Mouse (Mus musculus) cerebellum, adult (tissue): Measurements from ENCODE around the gene Ptbp1.
A peak's percentile ranks its signal among the peaks of the same experiment; 100 is the strongest.

Experiments
- ATAC-seq: cut with Nextera tagmentation; 2 replicates; pipeline ENCODE4 v1.9.2; 2017; ENCODE audit warnings: mild to moderate bottlenecking, moderate library complexity, mixed read lengths; ENCODE audit not compliant: insufficient number of reproducible peaks, low FRiP score, low TSS enrichment

Ptbp1 gene

DNA sequence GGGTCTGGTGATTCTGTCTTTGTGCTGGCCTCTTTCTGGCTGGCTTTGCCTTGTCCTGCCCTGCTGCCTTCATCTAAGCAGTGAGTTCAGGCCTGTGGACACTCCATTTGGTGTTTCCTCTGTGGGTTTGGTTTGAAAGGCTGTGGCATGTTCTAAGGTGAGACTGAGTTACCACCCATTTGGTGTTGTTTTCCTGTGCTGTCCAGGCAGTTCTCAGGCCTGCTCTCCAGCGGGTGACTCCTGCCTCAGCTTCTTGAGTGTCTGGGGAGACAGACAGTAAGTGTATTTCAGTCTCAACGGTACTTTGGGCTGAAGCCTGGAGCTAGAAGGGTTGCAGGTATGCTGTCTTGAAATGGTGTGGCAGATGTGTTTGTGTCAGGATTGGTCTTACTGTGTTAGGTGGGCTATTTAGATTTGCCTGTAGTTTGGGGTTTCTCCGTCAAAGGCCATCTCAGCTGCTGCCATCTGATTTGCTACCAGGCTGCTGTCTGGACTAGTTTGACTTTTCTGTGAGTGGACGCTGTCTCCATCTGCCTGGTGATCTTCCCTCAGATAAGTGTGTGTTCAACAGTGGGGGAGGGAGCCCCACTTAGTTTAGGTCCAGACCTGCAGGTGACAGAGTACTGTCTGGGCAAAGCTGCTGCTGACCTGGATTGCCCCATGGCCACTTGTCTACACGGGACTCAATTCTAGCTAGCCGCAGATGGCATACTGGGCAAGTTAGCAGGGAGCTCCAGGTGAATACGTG lies 2.7 kb downstream of the Ptbp1 start:
- ATAC-seq: no peak

DNA sequence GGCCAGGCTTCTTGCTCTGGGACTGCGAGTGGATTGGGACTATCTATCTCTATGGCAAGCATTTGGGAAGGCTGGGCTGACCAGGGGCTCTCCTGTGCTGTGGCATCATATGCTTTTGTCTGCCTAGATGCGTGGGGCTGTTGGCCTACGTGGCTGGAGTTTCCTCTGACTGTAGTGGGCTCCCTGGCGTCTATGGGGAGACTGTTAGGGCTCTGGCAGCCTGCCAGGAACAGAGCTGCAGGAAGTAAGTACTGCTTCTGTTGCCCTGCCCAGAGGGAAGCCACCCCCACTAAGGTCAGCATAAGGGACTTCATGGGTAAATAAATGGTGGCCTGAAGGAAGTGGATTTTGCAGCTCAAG lies 3.2 kb downstream of the Ptbp1 start:
- ATAC-seq: no peak

DNA sequence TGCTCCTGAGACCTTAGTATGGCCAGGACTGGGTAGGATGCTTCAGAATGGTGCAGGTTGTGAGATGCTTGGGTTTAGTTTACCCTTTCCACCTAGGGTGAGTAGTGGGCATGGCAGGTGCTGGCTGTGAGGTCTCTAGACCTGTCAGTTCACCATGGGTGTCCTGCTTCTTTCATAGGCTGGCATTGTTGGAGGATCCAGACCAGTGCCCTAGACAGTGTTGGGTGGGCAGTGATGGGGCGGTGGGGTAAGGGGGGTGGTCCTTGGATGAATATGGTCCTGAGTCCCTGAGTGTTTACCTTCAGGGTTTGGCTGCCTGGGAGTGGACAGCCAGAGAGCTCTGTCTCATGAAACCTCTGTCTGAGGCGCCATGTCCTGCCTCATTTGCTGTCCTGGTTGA lies 3.7 kb downstream of the Ptbp1 start:
- ATAC-seq: no peak

DNA sequence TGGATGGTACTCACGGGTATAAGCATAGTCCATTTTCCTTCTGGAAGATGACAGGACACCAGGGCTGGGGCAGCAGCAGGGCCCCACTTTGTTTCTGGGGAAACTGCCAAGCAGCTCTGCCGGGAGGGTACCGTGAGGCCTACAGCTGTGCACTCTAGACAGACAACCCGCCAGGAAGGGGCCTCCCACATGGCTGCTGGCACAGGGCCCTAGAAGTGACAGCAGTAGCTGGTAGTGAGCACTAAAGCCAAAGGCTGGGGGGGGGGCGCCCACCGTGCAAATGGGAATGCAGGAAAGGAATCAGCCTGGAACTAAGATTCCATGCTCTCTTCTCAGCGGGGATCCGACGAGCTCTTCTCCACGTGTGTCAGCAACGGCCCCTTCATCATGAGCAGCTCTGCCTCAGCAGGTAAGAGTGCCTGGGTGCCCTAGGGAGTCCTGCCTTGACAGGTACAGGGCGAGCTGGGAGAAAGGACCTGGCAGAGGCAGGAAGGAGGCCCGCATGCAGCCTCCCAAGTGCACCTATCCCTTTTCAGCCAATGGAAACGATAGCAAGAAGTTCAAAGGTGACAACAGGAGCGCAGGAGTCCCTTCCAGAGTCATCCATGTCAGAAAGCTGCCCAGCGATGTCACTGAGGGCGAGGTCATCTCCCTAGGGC lies 4.3 kb downstream of the Ptbp1 start:
- ATAC-seq: no peak

DNA sequence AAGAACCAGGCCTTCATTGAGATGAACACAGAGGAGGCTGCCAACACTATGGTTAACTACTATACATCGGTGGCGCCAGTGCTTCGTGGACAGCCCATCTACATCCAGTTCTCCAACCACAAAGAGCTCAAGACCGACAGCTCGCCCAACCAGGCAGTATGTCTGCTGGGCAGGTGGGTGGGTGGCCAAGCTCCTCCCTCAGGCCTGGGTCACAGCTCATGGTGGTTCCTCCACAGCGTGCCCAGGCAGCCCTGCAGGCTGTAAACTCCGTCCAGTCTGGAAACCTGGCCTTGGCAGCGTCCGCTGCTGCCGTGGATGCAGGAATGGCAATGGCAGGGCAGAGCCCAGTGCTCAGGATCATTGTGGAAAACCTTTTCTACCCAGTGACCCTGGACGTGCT lies 4.9 kb downstream of the Ptbp1 start:
- no peak for ATAC-seq

DNA sequence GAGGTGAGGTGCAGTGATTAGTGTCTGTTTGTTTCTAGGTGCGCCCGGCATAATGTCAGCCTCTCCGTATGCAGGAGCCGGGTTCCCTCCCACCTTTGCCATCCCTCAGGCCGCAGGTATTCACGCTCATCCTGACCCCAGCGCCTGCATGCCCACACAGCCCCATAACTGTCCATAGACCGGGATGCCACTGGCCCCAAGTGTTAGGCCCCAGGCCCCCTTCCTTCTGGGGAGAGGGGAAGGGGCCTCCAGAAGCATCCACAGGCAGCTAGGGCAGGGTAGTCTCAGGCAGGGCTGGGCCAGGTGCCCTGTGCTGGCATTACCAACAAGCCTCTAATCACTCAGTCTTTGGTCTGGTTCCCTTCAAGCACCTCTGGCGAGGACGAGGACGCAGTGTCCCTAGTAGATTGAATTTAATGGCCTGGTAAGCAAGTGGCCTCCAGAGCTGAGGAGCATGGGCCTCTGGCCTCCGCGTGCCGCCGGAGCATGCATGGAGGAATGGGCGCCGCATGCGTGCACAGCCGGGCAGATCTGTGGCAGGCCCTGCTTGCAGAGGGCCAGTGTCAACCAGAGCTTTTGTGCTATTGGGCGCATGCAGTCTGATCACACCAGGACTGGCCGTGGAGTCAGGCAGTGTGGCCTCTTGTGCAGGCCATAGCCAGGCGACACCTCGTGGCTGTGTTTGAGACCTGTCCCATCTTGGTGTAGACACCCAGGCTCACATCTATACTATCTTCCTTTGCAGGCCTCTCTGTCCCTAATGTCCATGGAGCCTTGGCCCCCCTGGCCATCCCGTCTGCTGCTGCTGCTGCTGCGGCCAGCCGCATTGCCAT lies 6.1 kb downstream of the Ptbp1 start:
- no peak for ATAC-seq

DNA sequence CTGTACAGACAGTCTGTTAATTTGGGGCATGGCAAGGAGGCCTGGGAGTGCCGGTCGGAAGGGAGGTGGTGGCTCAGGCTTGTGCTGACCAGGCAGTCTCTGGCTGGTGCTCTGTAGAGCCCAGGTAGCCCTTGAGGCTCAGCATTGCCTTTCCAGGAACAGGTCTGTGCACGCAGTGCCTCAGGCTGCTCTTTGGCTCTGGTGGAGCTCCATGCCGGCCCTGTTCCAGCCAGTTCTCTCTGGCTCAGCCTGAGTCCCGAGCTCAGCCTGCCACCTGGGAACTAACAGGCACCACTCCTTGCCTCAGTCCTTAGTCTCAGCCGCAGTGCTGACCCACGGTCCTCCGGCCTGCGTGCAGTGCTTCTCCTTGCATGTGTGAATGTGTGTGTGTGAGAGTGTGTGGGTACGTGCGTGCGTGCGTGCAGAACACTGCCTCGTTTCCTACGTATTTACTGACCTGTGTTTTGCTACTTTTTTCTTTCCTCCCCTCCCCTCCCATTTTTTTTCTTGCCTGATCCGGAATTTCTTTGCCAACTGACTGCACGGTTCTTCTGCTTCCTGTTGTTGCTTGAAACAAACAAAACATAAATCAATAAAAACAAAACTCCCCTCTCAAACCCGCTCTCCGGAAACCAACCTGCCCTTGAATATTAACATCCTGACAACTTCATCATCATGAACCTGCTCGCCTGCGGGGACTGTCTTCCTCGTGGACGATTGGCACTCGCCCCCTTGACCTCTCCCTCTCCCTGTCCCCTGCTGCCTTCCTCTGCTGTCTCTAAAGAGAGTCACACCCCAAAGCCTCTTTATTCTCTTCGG lies 7.2 kb downstream of the Ptbp1 start:
- ATAC-seq: peak; percentile 70; the same call in 1 of the 2 replicates

DNA sequence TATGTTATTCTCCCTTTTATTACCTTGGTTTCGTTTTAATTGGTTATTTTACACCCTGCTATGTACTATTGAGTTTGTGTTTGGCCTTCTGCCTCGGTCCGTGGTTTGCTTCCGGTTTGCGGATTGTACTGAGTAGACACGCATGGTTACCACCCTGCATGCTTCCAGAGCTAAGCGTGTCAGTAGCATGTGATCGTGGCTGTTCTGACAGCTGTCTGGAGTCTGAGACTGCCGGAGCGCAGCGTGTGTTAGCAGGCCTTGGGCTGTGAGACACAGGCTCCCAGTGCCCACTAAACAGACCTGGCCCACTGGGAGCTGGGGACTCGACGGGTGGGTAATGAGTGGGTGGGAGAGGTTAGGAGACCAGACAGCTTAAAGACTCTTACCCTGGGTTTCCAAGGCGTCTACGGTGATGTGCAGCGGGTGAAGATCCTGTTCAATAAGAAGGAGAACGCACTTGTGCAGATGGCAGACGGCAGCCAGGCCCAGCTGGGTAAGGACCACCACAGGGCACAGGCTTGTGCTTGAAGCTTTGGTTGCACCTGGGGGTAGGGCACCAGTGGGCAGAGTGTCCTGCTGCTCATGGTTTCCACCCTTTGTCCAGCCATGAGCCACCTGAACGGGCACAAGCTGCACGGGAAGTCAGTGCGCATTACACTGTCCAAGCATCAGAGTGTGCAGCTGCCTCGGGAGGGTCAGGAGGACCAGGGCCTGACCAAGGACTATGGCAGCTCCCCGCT lies 8.0 kb downstream of the Ptbp1 start:
- ATAC-seq: no peak

DNA sequence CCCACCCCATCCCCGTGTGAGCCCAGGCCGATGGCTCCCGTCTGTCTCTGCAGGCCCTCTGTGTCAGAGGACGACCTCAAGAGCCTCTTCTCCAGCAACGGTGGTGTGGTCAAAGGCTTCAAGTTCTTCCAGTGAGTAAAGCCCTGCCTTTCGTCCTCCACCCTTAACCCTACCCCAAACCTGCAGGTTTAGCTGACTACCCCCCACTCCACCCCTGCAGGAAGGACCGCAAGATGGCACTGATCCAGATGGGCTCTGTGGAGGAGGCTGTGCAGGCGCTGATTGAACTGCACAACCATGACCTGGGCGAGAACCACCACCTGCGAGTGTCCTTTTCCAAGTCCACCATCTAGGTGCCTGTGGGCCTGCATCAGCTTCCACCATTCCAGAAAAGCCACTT lies 8.7 kb downstream of the Ptbp1 start:
- no peak for ATAC-seq

DNA sequence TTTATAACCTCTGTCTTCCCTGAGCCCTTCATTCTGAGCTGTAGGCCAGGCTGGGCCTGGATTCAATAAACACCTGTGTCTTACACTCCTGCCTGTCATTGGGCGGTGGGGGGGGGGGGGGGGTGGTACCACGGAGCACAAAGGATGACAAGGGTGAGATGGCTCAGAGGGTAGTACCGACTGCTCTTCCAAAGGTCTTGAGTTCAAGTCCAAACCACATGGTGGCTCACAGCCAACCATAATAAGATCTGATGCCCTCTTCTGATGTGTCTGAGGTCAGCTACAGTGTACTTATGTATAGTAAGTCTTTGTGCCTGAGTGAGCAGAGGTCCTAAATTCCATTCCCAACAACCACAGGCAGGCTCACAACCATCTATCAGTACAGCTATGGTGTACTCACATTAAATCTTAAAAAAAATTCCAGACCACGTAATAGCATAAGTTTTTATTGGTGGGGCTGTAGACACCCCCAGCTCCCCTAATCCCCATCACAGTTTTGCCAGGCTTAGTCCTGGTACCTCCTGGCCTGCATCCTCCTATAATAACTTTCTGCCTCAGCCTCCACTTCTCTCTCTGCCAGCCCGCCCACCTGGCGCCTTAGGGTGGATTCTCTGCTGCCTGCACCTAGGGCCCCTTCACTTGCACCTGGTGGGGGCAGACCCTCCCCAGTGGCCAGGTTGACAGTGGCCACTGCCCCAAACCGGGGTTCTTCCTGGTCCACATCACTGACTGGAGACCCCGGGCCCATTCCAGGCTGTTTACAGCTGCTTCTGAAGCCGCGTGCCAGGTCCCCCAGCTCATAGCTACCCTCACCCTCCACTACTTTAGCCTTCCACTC lies 10.3 kb downstream of the Ptbp1 start:
- ATAC-seq: no peak

DNA sequence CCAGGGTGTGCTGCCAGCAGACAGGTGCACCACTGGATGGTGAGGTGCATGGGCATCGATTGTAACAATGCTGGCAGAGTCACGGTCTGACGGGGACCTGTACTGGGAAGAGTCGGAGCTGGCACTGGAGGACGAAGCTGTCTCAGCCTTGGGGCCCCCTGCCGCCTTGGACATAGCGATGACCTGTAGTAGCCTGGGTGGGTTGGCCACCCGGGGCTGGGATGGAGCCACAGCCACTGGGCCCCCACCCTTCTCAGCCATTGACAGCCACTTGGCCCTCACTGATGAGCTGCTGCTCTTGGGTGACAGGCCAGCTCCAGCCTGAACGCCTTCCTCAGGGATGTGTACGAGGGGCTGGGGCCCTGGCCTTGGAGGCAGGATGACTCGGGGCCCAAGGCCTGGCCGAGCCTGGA lies 11.0 kb downstream of the Ptbp1 start:
- no peak for ATAC-seq

DNA sequence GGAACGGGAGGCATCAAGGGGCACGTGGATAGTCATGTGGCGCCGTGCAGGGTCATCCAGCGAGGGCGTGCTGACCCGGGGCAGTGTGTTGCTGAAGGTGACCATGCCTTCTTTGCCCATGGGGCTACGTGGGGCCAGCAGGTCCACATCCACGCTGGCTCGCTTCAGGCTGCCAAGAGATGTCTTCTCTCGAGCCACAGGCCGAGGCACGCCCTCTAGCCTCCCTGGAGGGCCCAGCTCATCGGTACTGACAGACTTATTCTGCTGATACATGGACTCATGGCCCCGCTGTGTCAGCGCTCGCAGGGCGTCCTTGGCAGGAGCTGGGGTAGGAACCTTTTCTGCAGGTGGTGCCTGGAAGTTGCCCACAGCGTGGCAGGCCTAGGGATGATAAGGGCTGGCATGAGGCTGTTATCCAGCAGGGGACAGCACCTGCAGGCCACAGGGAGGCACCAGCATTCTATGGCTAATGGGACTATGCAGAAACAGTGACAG lies 11.6 kb downstream of the Ptbp1 start:
- ATAC-seq: 0 out of 2 replicates have a peak, but pooled peaks have one; percentile 21

DNA sequence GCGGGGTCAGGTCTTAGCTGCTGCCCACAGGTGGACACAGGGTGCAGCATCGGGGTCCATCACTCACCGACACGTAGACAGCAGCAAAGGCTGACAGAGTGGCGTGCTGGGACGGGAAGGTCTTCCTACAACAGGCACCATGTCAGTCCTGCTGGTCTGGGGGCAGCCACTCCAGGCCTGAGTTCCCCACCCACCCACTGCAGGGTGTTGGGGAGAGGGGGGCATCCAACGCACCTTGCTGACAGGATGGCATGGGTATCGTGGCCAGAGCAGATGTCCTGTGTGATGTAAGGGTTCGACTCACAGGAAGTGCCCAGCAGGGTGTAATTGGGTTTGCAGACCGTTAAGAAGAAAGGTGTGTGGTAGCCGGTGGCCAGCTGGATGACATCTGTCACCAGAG lies 12.4 kb downstream of the Ptbp1 start:
- ATAC-seq: no peak

DNA sequence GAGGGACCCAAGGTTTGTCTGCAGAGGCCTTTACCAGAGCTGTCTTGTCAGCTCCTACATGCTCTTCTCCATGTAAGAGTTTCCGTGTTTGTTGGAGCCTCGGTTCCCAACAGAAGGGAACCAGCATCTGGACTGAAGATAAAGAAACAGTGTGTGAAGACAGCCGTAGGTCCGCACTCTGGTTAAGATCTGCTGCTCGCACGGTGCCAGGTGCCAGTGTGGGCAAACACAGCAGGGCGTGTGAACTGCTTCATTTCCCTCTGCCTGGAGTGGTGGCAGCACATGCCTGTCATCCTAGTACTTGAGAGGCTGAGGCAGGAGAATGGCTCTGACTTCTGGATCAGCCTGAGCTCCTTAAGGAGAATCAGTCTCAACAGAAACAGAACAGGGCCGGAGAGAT lies 17.6 kb downstream of the Ptbp1 start:
- no peak for ATAC-seq

DNA sequence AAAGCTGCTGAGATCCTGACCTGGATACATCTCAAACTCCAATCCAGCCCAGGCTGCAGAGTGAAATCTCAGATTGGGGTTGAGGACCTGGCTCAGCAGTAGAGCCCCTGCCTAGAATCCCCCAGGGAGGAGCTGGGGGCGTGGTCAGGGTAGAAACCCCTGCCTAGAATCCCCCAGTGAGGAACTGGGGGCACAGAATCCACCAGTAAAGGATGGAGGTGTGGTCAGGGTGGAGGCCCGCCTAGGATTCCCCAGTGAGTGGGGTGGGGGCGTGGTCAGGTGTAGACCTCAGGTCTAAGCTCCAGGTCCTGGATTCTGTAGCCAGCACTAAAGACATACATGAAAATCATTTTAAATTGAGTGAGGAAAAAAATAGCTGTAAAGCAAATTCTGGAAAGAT lies 18.6 kb downstream of the Ptbp1 start:
- ATAC-seq: no peak

DNA sequence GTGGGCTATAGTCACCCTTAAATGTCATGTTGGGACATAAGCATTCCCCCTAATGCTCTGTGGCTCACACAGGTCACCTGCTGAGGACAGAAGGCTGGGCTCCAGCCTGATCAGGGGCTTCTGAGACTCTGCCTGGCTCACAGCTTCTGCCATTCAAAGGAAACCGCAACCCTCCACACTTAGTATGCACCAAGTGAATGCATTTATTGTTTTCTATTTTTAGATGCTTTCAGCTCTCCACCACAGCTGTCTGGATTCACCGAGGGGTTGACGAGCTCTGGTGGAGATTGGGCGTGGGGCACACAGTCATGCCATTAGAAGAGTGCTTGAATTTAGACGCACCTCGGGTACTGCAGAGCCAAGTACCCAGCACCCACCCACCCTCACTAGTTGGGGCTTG lies 19.1 kb downstream of the Ptbp1 start:
- ATAC-seq: no peak

DNA sequence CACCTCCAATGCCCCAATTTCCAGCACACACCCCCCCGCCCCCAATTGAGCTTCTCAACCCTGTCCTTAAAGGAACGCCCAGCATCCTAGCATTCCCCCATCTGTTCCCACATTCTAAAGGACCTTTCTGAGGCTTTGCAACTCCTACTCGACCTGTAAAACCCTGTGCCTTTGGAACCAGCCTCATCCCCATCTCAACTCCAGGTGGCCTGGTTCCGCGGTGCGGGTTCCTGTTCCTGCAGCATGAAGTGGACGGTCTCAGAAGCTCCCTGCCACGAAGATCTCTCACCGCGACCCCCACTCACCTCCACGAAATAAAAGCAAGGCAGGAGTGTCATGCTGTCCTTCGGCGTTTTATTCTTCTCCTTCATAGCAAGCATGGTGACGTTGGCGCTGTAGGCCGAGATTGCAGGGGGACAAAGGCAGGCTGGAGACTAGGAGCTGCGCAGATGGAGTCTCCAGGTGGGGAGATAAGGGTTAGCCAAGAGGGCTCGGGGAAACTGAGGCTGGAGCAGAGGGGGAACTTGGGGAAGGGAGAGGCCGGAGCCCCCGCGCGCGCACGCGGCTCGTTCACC lies 19.6 kb downstream of the Ptbp1 start:
- no peak for ATAC-seq

DNA sequence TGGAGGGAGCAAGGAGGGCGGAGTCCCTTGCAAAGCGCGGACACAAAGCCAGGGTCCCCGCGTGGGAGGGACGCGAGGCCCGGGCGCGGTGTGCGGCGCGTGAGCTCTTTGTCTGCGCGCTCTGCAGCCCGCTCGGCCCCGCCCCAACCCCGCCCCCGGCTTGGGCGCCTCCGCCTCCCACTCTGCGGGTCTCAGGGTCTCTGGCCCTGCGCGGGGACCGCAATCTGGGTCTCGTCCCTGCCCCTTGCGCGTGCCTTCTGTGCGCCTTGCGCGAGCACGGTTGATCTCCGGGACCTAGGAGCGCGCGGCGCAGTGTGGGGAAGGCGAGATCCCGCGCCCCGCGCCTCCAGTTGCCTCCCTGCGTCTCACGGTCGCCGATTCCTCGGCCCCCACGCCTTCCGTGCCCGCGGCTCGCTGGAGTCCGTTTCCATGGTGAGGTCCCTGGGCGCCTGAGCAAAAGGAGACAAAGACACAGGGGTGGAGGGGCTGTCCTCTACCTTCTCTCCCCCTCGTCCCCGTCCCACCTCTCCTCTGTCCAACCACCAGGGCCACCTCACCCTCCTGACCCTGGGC lies 20.1 kb downstream of the Ptbp1 start, which contains the start of the genes Prtn3 and Plppr3:
Gene Prtn3 (plus strand): TSS at position 187 of the 573 bp plus-strand sequence.
Gene Plppr3 (minus strand): TSS at position 345 of the 573 bp plus-strand sequence.
- ATAC-seq: peak; percentile 45; the same call in 1 of the 2 replicates
